Mouse (Mus musculus) thymus, postnatal 36 days (tissue): ENCODE measurements around the gene Lrp1.

Source experiments
- DNase-seq, 2 experiments: peaks; one replicate each; pipeline ENCODE4 v3.0.0; 2022; ENCODE audit warnings: mixed read lengths in 2 of 2

The Lrp1 gene

GRCm38 (mm10) chr10:127492118-127492517 lies 128.8 kb downstream of the Lrp1 start:
- DNase-seq, result no peak

- DNase-seq, result no peak
These were observed 129.8 kb downstream of the Lrp1 start for GRCm38 (mm10) chr10:127491128-127491512.

GRCm38 (mm10) chr10:127490160-127491127 lies 130.5 kb downstream of the Lrp1 start:
- DNase-seq, result no peak

- DNase-seq, result no peak
These were observed 132.1 kb downstream of the Lrp1 start for GRCm38 (mm10) chr10:127488856-127489255.
